Mouse (Mus musculus): ENCODE measurements around the gene Eef1akmt2.

DNA sequence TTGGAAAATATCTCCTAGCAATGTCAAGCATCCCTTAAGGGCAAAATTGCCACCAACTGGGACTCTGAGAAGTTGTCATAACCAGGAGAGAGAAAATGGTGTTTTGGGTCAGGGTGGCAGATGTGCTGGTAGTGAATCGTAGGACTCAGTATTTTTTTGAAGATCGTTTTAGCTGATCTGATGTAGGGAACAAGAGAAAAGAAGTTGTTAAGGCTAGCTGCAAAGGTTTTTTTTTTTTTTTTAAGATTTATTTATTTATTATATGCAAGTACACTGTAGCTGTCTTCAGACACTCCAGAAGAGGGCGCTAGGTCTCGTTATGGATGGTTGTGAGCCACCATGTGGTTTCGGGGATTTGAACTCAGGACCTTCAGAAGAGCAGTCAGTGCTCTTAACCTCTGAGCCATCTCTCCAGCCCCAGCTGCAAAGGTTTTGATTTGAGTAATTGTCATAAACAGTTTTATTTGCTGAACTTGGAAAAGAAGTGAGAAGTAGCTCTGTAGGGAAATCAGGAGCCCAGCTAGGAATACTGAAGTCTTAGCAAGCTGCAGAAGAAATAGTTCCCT lies 5.7 kb upstream of the Eef1akmt2 start:
- TF ChIP-seq GATA1 (IDR thresholded peaks at IDR 0.05; ENCODE audit: borderline replicate concordance, low read length) (no peak), FLI1 (IDR thresholded peaks at IDR 0.05; ENCODE audit: low read length) (no peak)

Data from megakaryocyte, embryonic 14.5 days (primary cell).